Mouse (Mus musculus) heart, embryonic 15.5 days (tissue): ENCODE results near the gene B4galt5. TPM values are rescaled to one million over a fixed set of nuclear protein-coding genes. Genes with fewer than 3 reads are reported as not detected.

Source experiments
- ATAC-seq: fragments of 200-750 bp; cut with Nextera tagmentation; replicated peaks from 2 replicates; pipeline ENCODE4 v1.8.0; 2017; ENCODE audit warnings: low read depth, moderate TSS enrichment; ENCODE audit not compliant: insufficient number of reproducible peaks, insufficient read depth, low FRiP score
- H3K27ac ChIP-seq: fragments of 300-500 bp; sonication (generic); 2 replicates; pipeline ENCODE4 v1.5.1; 2015; ENCODE audit warnings: mild to moderate bottlenecking, inconsistent platforms
- H3K27me3 ChIP-seq: fragments of 300-500 bp; sonication (generic); 2 replicates; pipeline ENCODE4 v1.6.1; 2015; ENCODE audit warnings: inconsistent platforms
- H3K36me3 ChIP-seq: fragments of 300-500 bp; sonication (generic); 2 replicates; pipeline ENCODE4 v1.6.1; 2015; ENCODE audit warnings: mild to moderate bottlenecking, inconsistent platforms
- H3K4me1 ChIP-seq: fragments of 300-500 bp; sonication (generic); replicated peaks from 2 replicates; pipeline ENCODE4 v1.6.1; 2015; ENCODE audit warnings: inconsistent platforms
- H3K4me2 ChIP-seq: fragments of 300-500 bp; sonication (generic); 2 replicates; pipeline ENCODE4 v1.6.1; 2015; ENCODE audit warnings: inconsistent platforms, mild to moderate bottlenecking, moderate library complexity
- H3K4me3 ChIP-seq: fragments of 300-500 bp; sonication (generic); 2 replicates; pipeline ENCODE4 v1.5.1; 2015; ENCODE audit warnings: mild to moderate bottlenecking, inconsistent platforms
- H3K9ac ChIP-seq: fragments of 300-500 bp; sonication (generic); 2 replicates; pipeline ENCODE4 v1.6.1; 2015; ENCODE audit warnings: mild to moderate bottlenecking, inconsistent platforms
- H3K9me3 ChIP-seq: fragments of 300-500 bp; sonication (generic); replicated peaks from 2 replicates; pipeline ENCODE4 v1.6.1; 2016; ENCODE audit warnings: inconsistent platforms
- WGBS: fragments of 180-500 bp; shearing (Covaris S2); methylation state at CpG from one replicate; pipeline ENCODE4 v1.1.7; 2015; ENCODE audit warnings: mixed read lengths; 5-methylcytosine and 5-hydroxymethylcytosine counted together
- polyA plus RNA-seq: library from polyadenylated mRNA; unstranded; fragments of >200 nt; fragmentation: Nextera tagmentation; extraction: Ambion mirVana; gene quantifications from 2 replicates; pipeline ENCODE4 v1.2.1, GENCODE M21; 2015

Gene B4galt5
- polyA plus RNA-seq, 1 experiment from 2014 or later = 12.7 TPM

- no peak overlapping the region for H3K4me3 ChIP-seq
- H3K27me3 ChIP-seq = no peaks in the 10 kb centered on the region
- H3K4me2 ChIP-seq = no peak overlapping the region
- no peak overlapping the region for H3K9ac ChIP-seq
- no peak for ATAC-seq
- H3K4me1 ChIP-seq = no peaks in the 10 kb centered on the region
- WGBS = 62% methylated on average over 2 of the region's 2 CpGs
- H3K36me3 ChIP-seq = no peaks in the 10 kb centered on the region
- H3K27ac ChIP-seq = no peak overlapping the region
- no peaks in the 10 kb centered on the region for H3K9me3 ChIP-seq
These were observed 9.5 kb upstream of the B4galt5 start for GRCm38 (mm10) chr2:167358499-167358898.

- Histone ChIP-seq H3K36me3 (no peaks in the 10 kb centered on the region), H3K4me1 (peaks cover 4% of the 10 kb centered on the region), H3K27me3 (no peaks in the 10 kb centered on the region), H3K9ac (no peak overlapping the region), H3K4me3 (no peak overlapping the region), H3K9me3 (no peaks in the 10 kb centered on the region), H3K27ac (no peak overlapping the region), H3K4me2 (no peak overlapping the region)
- ATAC-seq = no peak
These were observed 7.9 kb upstream of the B4galt5 start for GRCm38 (mm10) chr2:167356885-167357284.

- no peak overlapping the region for H3K27ac ChIP-seq
- no peaks in the 10 kb centered on the region for H3K27me3 ChIP-seq
- WGBS = 78% methylated on average over 9 of the region's 9 CpGs
- H3K36me3 ChIP-seq = no peaks in the 10 kb centered on the region
- no peak overlapping the region for H3K4me2 ChIP-seq
- H3K9me3 ChIP-seq = no peaks in the 10 kb centered on the region
- no peak overlapping the region for H3K9ac ChIP-seq
- no peak overlapping the region for H3K4me3 ChIP-seq
- H3K4me1 ChIP-seq = peaks cover 7% of the 10 kb centered on the region
- no peak for ATAC-seq
These were observed 5.7 kb upstream of the B4galt5 start for GRCm38 (mm10) chr2:167354611-167355165.

DNA sequence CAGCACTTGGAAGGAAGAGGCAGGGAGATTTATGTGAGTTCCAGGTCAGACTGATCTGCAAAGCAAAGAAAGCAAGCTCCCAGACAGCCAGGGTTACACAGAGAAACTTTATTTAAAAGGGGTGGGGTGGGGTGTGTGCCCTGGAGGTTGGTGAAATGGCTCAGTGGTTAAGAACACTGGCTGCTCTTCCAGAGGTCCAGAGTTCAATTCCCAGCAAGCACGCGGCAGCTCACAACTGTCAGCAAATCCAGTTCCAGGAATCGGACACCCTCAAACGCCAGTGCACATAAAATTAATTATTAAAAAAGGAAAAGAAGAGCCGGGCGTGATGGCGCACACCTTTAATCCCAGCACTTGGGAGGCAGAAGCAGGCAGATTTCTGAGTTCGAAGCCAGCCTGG, 5.1 kb upstream of the B4galt5 start:
- 93% methylated on average over 8 of the region's 8 CpGs for WGBS
- peaks cover 9% of the 10 kb centered on the region for H3K4me1 ChIP-seq
- H3K4me2 ChIP-seq = no peak overlapping the region
- H3K27me3 ChIP-seq = no peaks in the 10 kb centered on the region
- no peak overlapping the region for H3K9ac ChIP-seq
- no peaks in the 10 kb centered on the region for H3K36me3 ChIP-seq
- no peaks in the 10 kb centered on the region for H3K9me3 ChIP-seq
- no peak for ATAC-seq
- H3K27ac ChIP-seq = no peak overlapping the region
- no peak overlapping the region for H3K4me3 ChIP-seq

DNA sequence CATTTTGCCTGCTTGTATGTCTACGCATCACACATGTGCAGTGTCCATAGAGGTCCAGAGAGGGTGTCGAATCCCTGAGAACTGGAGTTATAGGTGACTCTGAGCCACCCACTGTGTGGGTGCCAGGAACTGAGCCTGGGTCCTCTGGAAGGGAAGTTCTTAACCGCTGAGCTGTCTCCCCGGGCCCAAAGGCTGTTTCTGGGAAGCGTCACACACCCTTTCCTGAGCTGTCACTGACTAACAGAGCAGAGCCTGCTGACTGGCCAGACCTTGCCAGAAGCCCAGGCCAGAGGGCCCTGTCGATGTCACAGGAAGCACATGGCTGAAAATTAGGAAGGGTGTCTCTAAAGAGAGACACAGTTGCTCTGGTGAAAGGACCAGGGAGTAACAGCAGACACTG, 3.5 kb upstream of the B4galt5 start:
- Histone ChIP-seq H3K27ac (no peak overlapping the region), H3K27me3 (no peaks in the 10 kb centered on the region)
- 47% methylated on average over 6 of the region's 6 CpGs for WGBS

GRCm38 (mm10) chr2:167351371-167351951, 2.5 kb upstream of the B4galt5 start:
- Histone ChIP-seq H3K27ac (no peak overlapping the region), H3K4me2 (no peak overlapping the region), H3K9me3 (no peaks in the 10 kb centered on the region), H3K4me3 (no peak overlapping the region), H3K9ac (no peak overlapping the region), H3K27me3 (no peaks in the 10 kb centered on the region), H3K36me3 (no peaks in the 10 kb centered on the region), H3K4me1 (peaks cover 22% of the 10 kb centered on the region)
- ATAC-seq = no peak
- WGBS = 53% methylated on average over 9 of the region's 9 CpGs

More for the DNA sequence above, 3.5 kb upstream of the B4galt5 start:
- H3K36me3 ChIP-seq = no peaks in the 10 kb centered on the region
- H3K4me3 ChIP-seq = no peak overlapping the region
- H3K9ac ChIP-seq = no peak overlapping the region
- H3K9me3 ChIP-seq = no peaks in the 10 kb centered on the region
- H3K4me1 ChIP-seq = peaks cover 18% of the 10 kb centered on the region
- H3K4me2 ChIP-seq = no peak overlapping the region
- ATAC-seq = no peak

DNA sequence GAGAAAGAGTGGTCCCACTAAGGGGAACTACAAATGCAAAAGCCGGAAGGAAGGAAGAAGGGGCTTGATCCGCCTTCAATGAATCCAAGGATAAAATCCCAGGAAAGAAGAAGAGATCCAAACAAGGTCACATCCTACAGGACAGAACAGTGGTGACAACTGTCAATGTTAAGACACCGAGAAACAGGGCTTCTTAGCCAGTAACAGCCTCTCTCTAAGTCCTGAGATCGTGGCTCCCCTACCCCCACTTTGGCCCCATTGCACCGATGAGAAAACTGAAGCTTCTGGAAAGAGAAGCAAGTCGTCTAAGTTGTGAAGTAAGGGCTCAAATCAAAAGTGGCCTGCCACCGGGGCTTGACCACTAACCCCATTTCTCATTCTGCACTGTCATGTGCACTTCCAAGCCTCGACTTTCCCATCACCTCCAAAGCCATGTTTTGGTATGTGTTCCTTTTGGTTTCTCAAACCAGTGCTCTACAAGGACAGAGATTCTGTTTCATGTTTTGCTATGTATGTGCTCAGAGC, 1.2 kb upstream of the B4galt5 start:
- H3K27ac ChIP-seq = no peak overlapping the region
- H3K27me3 ChIP-seq = no peaks in the 10 kb centered on the region
- 54% methylated on average over 8 of the region's 8 CpGs for WGBS
- no peaks in the 10 kb centered on the region for H3K9me3 ChIP-seq
- H3K9ac ChIP-seq = no peak overlapping the region
- H3K4me2 ChIP-seq = peak overlapping the region; percentile 86; the same call in 1 of the 2 replicates
- H3K4me1 ChIP-seq = peaks cover 28% of the 10 kb centered on the region
- ATAC-seq = no peak
- no peaks in the 10 kb centered on the region for H3K36me3 ChIP-seq
- H3K4me3 ChIP-seq = no peak overlapping the region

DNA sequence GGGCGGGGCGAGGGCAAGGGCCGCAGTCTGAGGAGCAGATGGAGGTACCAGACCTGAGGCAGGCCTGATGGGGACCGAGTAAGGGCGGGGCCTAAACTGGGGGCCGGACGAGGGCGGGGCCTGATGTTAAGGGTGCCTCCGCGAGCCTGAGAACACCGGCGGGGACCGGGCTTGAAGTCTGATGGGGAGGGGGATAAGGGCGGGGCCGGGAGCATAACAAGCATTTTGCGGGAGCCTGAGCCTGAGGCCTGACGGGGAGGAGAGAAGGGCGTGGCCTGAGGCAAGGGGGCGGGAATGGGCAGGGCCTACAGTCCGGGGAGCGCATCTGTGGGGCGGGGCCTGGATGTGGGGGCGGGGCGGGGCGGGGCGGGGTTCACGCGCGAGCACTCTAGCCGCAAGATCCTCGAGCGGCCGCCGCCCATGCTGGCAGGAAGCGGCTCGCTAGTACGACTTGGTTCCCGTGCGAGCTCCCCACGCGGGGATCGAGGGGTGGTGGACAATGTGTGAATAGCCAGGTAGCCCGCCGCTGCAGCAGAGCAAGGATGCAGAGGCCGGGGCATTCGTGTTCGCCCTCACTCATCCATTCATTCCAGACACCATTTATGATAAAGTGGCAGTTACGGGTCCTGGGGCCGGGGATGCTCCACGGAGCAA, 427 bp upstream of the B4galt5 start:
- peak overlapping the region; percentile 86 for H3K4me2 ChIP-seq
- H3K4me3 ChIP-seq = peak overlapping the region; percentile 94
- no peaks in the 10 kb centered on the region for H3K36me3 ChIP-seq
- peak overlapping the region; percentile 90; the same call in 1 of the 2 replicates for H3K9ac ChIP-seq
- H3K9me3 ChIP-seq = no peaks in the 10 kb centered on the region
- no peaks in the 10 kb centered on the region for H3K27me3 ChIP-seq
- WGBS = under 1% methylated on average over 45 of the region's 50 CpGs
- H3K4me1 ChIP-seq = peaks cover 31% of the 10 kb centered on the region
- peak overlapping the region; percentile 50; the same call in 1 of the 2 replicates for H3K27ac ChIP-seq
- peak; percentile 96 for ATAC-seq

DNA sequence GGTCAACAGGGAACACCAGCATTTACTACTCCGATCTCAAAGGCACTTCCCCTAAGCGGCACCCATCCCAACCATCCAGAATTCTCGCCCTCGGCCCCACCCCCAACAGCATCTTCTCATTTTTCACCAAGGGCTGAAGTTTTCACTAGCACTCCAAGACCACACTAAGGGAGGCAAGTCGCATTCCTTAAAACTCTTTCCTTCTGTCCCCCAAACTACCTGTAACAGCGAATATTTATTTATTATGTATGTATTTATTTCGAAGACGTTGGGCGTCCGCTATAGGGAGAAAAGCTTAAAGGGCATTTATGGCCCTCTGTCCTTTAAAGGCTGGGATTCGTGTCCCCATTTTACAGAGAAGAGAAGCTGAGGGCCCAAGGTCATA, 1.0 kb downstream of the B4galt5 start:
- Histone ChIP-seq H3K36me3 (no peaks in the 10 kb centered on the region), H3K9me3 (no peaks in the 10 kb centered on the region), H3K4me2 (peak overlapping the region; percentile 86), H3K27ac (peak overlapping the region; percentile 89), H3K4me3 (peak overlapping the region; percentile 94), H3K27me3 (no peaks in the 10 kb centered on the region), H3K4me1 (peaks cover 39% of the 10 kb centered on the region), H3K9ac (peak overlapping the region; percentile 90)
- 11% methylated on average over 11 of the region's 11 CpGs for WGBS
- no peak for ATAC-seq

GRCm38 (mm10) chr2:167347361-167347760, 1.6 kb downstream of the B4galt5 start:
- H3K27ac ChIP-seq = no peak overlapping the region
- H3K27me3 ChIP-seq = no peaks in the 10 kb centered on the region
- no peaks in the 10 kb centered on the region for H3K9me3 ChIP-seq
- 85% methylated on average over 4 of the region's 4 CpGs for WGBS
- H3K36me3 ChIP-seq = no peaks in the 10 kb centered on the region
- H3K4me1 ChIP-seq = peaks cover 35% of the 10 kb centered on the region
- no peak overlapping the region for H3K9ac ChIP-seq
- H3K4me3 ChIP-seq = peak overlapping the region; percentile 94
- ATAC-seq = no peak
- peak overlapping the region; percentile 86 for H3K4me2 ChIP-seq

- Histone ChIP-seq H3K9ac (no peak overlapping the region), H3K9me3 (no peaks in the 10 kb centered on the region), H3K27me3 (no peaks in the 10 kb centered on the region), H3K27ac (no peak overlapping the region), H3K4me2 (no peak overlapping the region), H3K4me1 (peaks cover 34% of the 10 kb centered on the region), H3K36me3 (no peaks in the 10 kb centered on the region), H3K4me3 (no peak overlapping the region)
- ATAC-seq = no peak
- WGBS = 54% methylated on average over 7 of the region's 7 CpGs
These were observed 3.3 kb downstream of the B4galt5 start for GRCm38 (mm10) chr2:167345508-167346164.
